Mouse (Mus musculus) liver (tissue): ENCODE measurements around the gene Zfp583.

Experiments
- DNase-seq: peaks from one replicate; pipeline ENCODE4 v3.0.0-alpha.2; 2020; ENCODE audit warnings: mixed read lengths

Zfp583 gene

GRCm38 (mm10) chr7:6285842-6286705, 45.0 kb downstream of the Zfp583 start, which contains the start of gene Zfp667:
Zfp667 (plus strand) TSS chr7:6286579.
- peak; percentile 99 for DNase-seq

GRCm38 (mm10) chr7:6285366-6285765, 45.7 kb downstream of the Zfp583 start:
- DNase-seq: no peak

- DNase-seq: no peak
These were observed 46.6 kb downstream of the Zfp583 start for GRCm38 (mm10) chr7:6284442-6285012.

DNA sequence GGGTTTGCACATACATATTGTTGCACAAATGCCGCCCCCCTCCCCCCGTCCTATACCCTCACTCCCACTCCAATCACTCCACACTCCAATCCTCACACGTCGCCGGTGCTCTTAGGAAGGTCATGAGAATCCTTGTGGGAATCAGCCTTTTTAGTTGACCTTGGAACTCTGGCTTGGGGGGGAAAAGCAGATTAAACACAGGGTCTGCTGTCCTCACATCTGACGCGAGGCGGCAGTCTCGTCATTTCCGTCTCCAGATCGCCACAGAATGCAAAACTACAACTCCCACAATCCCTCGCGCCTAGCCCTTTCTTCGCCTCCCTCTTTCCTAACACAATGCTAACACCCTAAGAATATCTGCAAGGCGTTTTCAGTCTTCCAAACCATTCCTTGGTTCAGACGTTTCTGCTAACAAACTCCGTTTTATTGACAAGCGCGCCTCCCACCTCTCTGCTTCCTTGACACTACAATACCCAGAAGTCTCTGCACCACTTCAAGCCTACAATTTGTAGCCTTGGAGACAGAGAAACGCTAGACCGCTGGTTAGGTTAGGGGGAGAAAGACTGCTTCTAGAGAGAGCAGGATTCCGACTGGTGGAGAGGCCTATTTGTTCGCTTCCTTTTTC, 47.5 kb downstream of the Zfp583 start:
- DNase-seq: peak; percentile 80

GRCm38 (mm10) chr7:6282749-6283148, 48.3 kb downstream of the Zfp583 start:
- peak; percentile 78 for DNase-seq

DNA sequence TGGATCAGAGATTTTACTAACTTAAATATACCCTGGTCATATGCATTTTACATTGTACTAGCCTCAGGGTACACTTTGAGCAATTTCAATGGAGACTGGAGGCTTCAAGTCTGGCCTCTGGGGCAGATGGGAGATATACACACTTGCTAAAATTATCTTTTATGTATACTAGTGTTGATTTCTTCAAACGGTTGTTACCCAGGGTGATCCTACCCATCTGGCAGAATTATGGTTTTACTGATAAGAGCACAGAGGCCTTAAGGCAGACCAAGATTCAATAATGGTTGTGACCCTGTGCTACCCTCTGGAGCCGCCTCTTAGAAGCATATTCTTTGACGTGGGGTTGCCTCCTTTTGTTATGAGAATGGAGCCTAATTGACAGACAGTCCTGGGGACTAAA, 53.2 kb downstream of the Zfp583 start:
- no peak for DNase-seq

DNA sequence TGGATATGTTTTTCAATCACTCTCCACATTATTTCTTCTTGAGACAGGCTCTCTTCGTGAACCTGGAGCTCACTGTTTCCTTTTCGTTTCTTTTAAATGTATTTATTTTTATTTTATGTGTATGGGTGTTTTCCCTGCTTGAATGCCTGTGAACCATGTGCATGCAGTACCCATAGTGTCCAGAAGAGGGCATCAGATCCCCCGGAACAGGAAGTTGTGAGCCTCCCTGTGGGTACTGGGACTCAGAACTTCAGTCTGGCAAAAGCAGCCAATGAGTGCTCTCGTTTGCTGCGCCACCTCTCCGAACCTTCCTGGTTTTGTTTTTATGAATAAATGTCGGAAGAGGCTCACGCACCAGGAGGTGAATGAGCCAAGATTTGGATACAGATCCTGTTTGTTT, 65.4 kb downstream of the Zfp583 start:
- peak; percentile 62 for DNase-seq
